In genomic region chr4:133281951-133282481, GRCm38 (mm10) we compare ENCODE assay signal across 8 mouse cellular contexts. TPM values are rescaled to one million over a fixed set of nuclear protein-coding genes. Genes with fewer than 3 reads are reported as not detected.
A peak's percentile ranks its signal among the peaks of the same experiment; 100 is the strongest.
DNase-seq lines count a peak whose midpoint lies in the region; ATAC-seq and TF ChIP-seq lines count a peak whose summit lies in the region.

No protein-coding gene starts in this region.

- no peaks in the 10 kb centered on the region for H3K9me3 ChIP-seq in lung, postnatal 0 days (ENCODE audit: low read length)
- H3K9me3 ChIP-seq in limb, embryonic 11.5 days (ENCODE audit: control insufficient read depth, low read length), result no peaks in the 10 kb centered on the region
- H3K9me3 ChIP-seq in stomach, embryonic 15.5 days, result no peaks in the 10 kb centered on the region

- no peak for TF ChIP-seq CTCF in lung, postnatal 0 days (IDR thresholded peaks at IDR 0.05)

- H3K27me3 ChIP-seq in lung, postnatal 0 days (replicated peaks; ENCODE audit: insufficient read depth, low read length), result no peaks in the 10 kb centered on the region
- H3K27me3 ChIP-seq in limb, embryonic 11.5 days (ENCODE audit: control insufficient read depth, insufficient read depth, low read length), result no peaks in the 10 kb centered on the region
- no peaks in the 10 kb centered on the region for H3K27me3 ChIP-seq in stomach, embryonic 15.5 days (replicated peaks)

- H3K4me3 ChIP-seq in lung, postnatal 0 days (ENCODE audit: low read depth, low read length), result no peak overlapping the region
- 0 out of 2 replicates have a peak overlapping the region, but pooled peaks have one; percentile 7 for H3K4me3 ChIP-seq in limb, embryonic 11.5 days (ENCODE audit: low read depth, low read length)
- no peak overlapping the region for H3K4me3 ChIP-seq in stomach, embryonic 15.5 days (replicated peaks)

- no peak for TF ChIP-seq EP300 in lung, postnatal 0 days (IDR thresholded peaks at IDR 0.05)

- H3K4me2 ChIP-seq in lung, postnatal 0 days (replicated peaks; ENCODE audit: low read depth, low read length), result no peak overlapping the region
- peak overlapping the region; percentile 43 for H3K4me2 ChIP-seq in limb, embryonic 11.5 days (ENCODE audit: low read depth, severe bottlenecking)
- no peak overlapping the region for H3K4me2 ChIP-seq in stomach, embryonic 15.5 days

- peak; percentile 84 to 86 for DNase-seq in cerebellum, postnatal 14 days
- no peak for DNase-seq in cerebellum, adult 11 months
- no peak for DNase-seq in lung, postnatal 0 days (ENCODE audit: low spot score)
- DNase-seq in lung, postnatal 14 days, result no peak
- DNase-seq in limb, embryonic 11.5 days (ENCODE audit: low spot score), result peak; percentile 80
- DNase-seq in adrenal gland, postnatal 25 days, result no peak
- DNase-seq in testis, postnatal 10 days (ENCODE audit: low spot score), result no peak

- H3K9ac ChIP-seq in lung, postnatal 0 days (replicated peaks; ENCODE audit: low read depth), result 0 out of 2 replicates have a peak overlapping the region, but pooled peaks have one; percentile 12
- peak overlapping the region; percentile 47 for H3K9ac ChIP-seq in limb, embryonic 11.5 days (ENCODE audit: low read length)
- no peak overlapping the region for H3K9ac ChIP-seq in stomach, embryonic 15.5 days

- no peaks in the 10 kb centered on the region for H3K36me3 ChIP-seq in lung, postnatal 0 days (ENCODE audit: insufficient read depth, low read length)
- no peaks in the 10 kb centered on the region for H3K36me3 ChIP-seq in limb, embryonic 11.5 days (ENCODE audit: control insufficient read depth, insufficient read depth, low read length)
- H3K36me3 ChIP-seq in stomach, embryonic 15.5 days, result no peaks in the 10 kb centered on the region

- no peaks in the 10 kb centered on the region for H3K4me1 ChIP-seq in lung, postnatal 0 days (ENCODE audit: insufficient read depth, low read depth, low read length)
- H3K4me1 ChIP-seq in limb, embryonic 11.5 days (ENCODE audit: control insufficient read depth, insufficient read depth, low read length), result peaks cover 24% of the 10 kb centered on the region
- peaks cover 8% of the 10 kb centered on the region; the same call in 1 of the 2 replicates for H3K4me1 ChIP-seq in stomach, embryonic 15.5 days

- no peak overlapping the region for H3K27ac ChIP-seq in lung, postnatal 0 days (ENCODE audit: low read length)
- H3K27ac ChIP-seq in limb, embryonic 11.5 days (replicated peaks; ENCODE audit: low read depth, low read length), result peak overlapping the region; percentile 94
- H3K27ac ChIP-seq in stomach, embryonic 15.5 days, result peak overlapping the region; percentile 42

- WGBS in lung, postnatal 0 days, result 18% methylated on average over 5 of the region's 5 CpGs
- 5% methylated on average over 5 of the region's 5 CpGs for WGBS in limb, embryonic 11.5 days
- WGBS in stomach, embryonic 15.5 days, result 15% methylated on average over 5 of the region's 5 CpGs

- no peak for ATAC-seq in lung, postnatal 0 days
- peak; percentile 73 for ATAC-seq in limb, embryonic 11.5 days (ENCODE audit: insufficient number of reproducible peaks, low FRiP score, low TSS enrichment, low read depth)
- no peak for ATAC-seq in stomach, embryonic 15.5 days (ENCODE audit: insufficient read depth, low FRiP score, low read depth)

RNA-seq across cellular contexts. Expression of gene Tmem222, which starts 4.4 kb away (rescaled TPM):
- polyA plus RNA-seq in lung, postnatal 0 days (2015; fragmentation: Nextera tagmentation; extraction: Ambion mirVana), result 47.2 and 58.1 TPM in 2 replicates
- 81.5 and 86.4 TPM in 2 replicates for polyA plus RNA-seq in limb, embryonic 11.5 days (2014; fragmentation: Nextera tagmentation; extraction: Ambion mirVana)
- 73.6 and 74.2 TPM in 2 replicates for polyA plus RNA-seq in stomach, embryonic 15.5 days (2015; fragmentation: Nextera tagmentation; extraction: Ambion mirVana)
- 60.2 and 73.3 TPM in 2 replicates for total RNA-seq in adrenal gland, postnatal 25 days (2021)

RNA-seq across cellular contexts. Expression of gene Sytl1, which starts 19.1 kb away (rescaled TPM):
- polyA plus RNA-seq in lung, postnatal 0 days (2015; fragmentation: Nextera tagmentation; extraction: Ambion mirVana), result 3.1 and 3.3 TPM in 2 replicates
- polyA plus RNA-seq in limb, embryonic 11.5 days (2014; fragmentation: Nextera tagmentation; extraction: Ambion mirVana), result 1.4 and 1.5 TPM in 2 replicates
- polyA plus RNA-seq in stomach, embryonic 15.5 days (2015; fragmentation: Nextera tagmentation; extraction: Ambion mirVana), result 17.0 and 29.0 TPM in 2 replicates
- 1.9 and 2.0 TPM in 2 replicates for total RNA-seq in adrenal gland, postnatal 25 days (2021)

RNA-seq across cellular contexts. Expression of gene Map3k6, which starts 41.4 kb away (rescaled TPM):
- 7.8 and 18.7 TPM in 2 replicates for polyA plus RNA-seq in lung, postnatal 0 days (2015; fragmentation: Nextera tagmentation; extraction: Ambion mirVana)
- polyA plus RNA-seq in limb, embryonic 11.5 days (2014; fragmentation: Nextera tagmentation; extraction: Ambion mirVana), result 0.98 and 1.7 TPM in 2 replicates
- polyA plus RNA-seq in stomach, embryonic 15.5 days (2015; fragmentation: Nextera tagmentation; extraction: Ambion mirVana), result 5.0 and 8.6 TPM in 2 replicates
- total RNA-seq in adrenal gland, postnatal 25 days (2021), result 15.7 and 20.1 TPM in 2 replicates

Comparison
In these comparisons a context has a peak if more than half of its experiments do, and no peak if none do; other contexts are left out.
1. DNase-seq: peak in cerebellum, postnatal 14 days (2 of 2) and limb, embryonic 11.5 days (single experiment); none in cerebellum, adult 11 months (single experiment), lung, postnatal 0 days (single experiment), lung, postnatal 14 days (single experiment), adrenal gland, postnatal 25 days (single experiment) and testis, postnatal 10 days (single experiment).